Mouse (Mus musculus) MEL (cell line): ENCODE measurements around the gene Fam24b. TPM values are rescaled to one million over a fixed set of nuclear protein-coding genes. Genes with fewer than 3 reads are reported as not detected.

Experiments used
- DNase-seq: peaks from one replicate; pipeline ENCODE4 v3.0.0; 2011; ENCODE audit warnings: low read depth, low spot score
- H3K27ac ChIP-seq: 2 replicates; pipeline ENCODE4 v1.5.1; 2012; ENCODE audit warnings: low read depth, mild to moderate bottlenecking, control low read depth, low read length, moderate library complexity; ENCODE audit not compliant: control insufficient read depth
- H3K27me3 ChIP-seq, 2 experiments: fragments of 150-350 bp in 1 of 2; sonication (generic) in 1 of 2; 2 replicates each; pipeline ENCODE4 v1.6.1; 2012; ENCODE audit warnings: low read length in 2 of 2, mild to moderate bottlenecking in 2 of 2, improper control_type of control experiment in 1 of 2, moderate library complexity in 1 of 2; ENCODE audit not compliant: insufficient read depth in 2 of 2, control insufficient read depth in 1 of 2
- H3K36me3 ChIP-seq, 2 experiments: 2 replicates each; pipeline ENCODE4 v1.6.1; 2012 to 2014; ENCODE audit warnings: low read length in 2 of 2, improper control_type of control experiment in 1 of 2, inconsistent platforms in 1 of 2, mild to moderate bottlenecking in 1 of 2; ENCODE audit not compliant: insufficient read depth in 2 of 2, control insufficient read depth in 1 of 2
- H3K4me1 ChIP-seq, 2 experiments: fragments of 150-350 bp in 1 of 2; sonication (generic) in 1 of 2; 2 replicates each; pipeline ENCODE4 v1.6.1; 2012; ENCODE audit warnings: low read length in 2 of 2, improper control_type of control experiment in 1 of 2, mild to moderate bottlenecking in 1 of 2; ENCODE audit not compliant: insufficient read depth in 2 of 2, control insufficient read depth in 1 of 2
- H3K4me3 ChIP-seq, 2 experiments: fragments of 150-350 bp in 1 of 2; sonication (generic) in 1 of 2; 2 replicates each; pipeline ENCODE4 v1.5.1; 2012; ENCODE audit warnings: low read depth in 2 of 2, low read length in 2 of 2, mild to moderate bottlenecking in 2 of 2, moderate library complexity in 2 of 2, control low read depth in 1 of 2, improper control_type of control experiment in 1 of 2; ENCODE audit not compliant: control insufficient read depth in 1 of 2, insufficient read depth in 1 of 2
- H3K79me2 ChIP-seq: 2 replicates; pipeline ENCODE4 v1.6.1; 2012; ENCODE audit warnings: mild to moderate bottlenecking, low read length, moderate library complexity; ENCODE audit not compliant: control insufficient read depth, poor library complexity, insufficient read depth
- H3K9ac ChIP-seq: 2 replicates; pipeline ENCODE4 v1.6.1; 2012; ENCODE audit warnings: low read depth, mild to moderate bottlenecking, control low read depth, low read length, moderate library complexity; ENCODE audit not compliant: control insufficient read depth, poor library complexity, severe bottlenecking
- H3K9me3 ChIP-seq: fragments of 150-350 bp; sonication (generic); replicated peaks from 2 replicates; pipeline ENCODE4 v1.6.1; 2012; ENCODE audit warnings: mild to moderate bottlenecking, low read length, improper control_type of control experiment, moderate library complexity; ENCODE audit not compliant: insufficient read depth
- CHD2 ChIP-seq: IDR thresholded peaks from 2 replicates; pipeline ENCODE4 v1.6.1; 2011; ENCODE audit warnings: low read length, improper control_type of control experiment
- CTCF ChIP-seq, 3 experiments: IDR thresholded peaks in 2 of 3; conservative IDR thresholded peaks in 1 of 3; 2 replicates each; pipeline ENCODE4 v1.5.1; 2011 to 2012; ENCODE audit warnings: low read length in 3 of 3, low read depth in 2 of 3, mild to moderate bottlenecking in 2 of 3, improper control_type of control experiment in 1 of 3, inconsistent platforms in 1 of 3, mixed read lengths in 1 of 3, moderate library complexity in 1 of 3; ENCODE audit not compliant: control insufficient read depth in 1 of 3, insufficient read depth in 1 of 3, poor library complexity in 1 of 3, severe bottlenecking in 1 of 3
- ELF1 ChIP-seq: IDR thresholded peaks from 2 replicates; pipeline ENCODE4 v1.6.1; 2014; ENCODE audit warnings: low read depth, mild to moderate bottlenecking, inconsistent platforms, low read length, improper control_type of control experiment, moderate library complexity
- EP300 ChIP-seq, 2 experiments: IDR thresholded peaks; 2 replicates each; pipeline ENCODE4 v1.6.1; 2011; ENCODE audit warnings: improper control_type of control experiment in 2 of 2, low read length in 2 of 2, low read depth in 1 of 2, mild to moderate bottlenecking in 1 of 2
- GATA1 ChIP-seq: IDR thresholded peaks from 2 replicates; pipeline ENCODE4 v1.6.1; 2011; ENCODE audit warnings: low read depth, low read length, improper control_type of control experiment
- JUND ChIP-seq: IDR thresholded peaks from 2 replicates; pipeline ENCODE4 v1.6.1; 2011; ENCODE audit warnings: low read depth, mild to moderate bottlenecking, improper control_type of control experiment, low read length
- KAT2A ChIP-seq: conservative IDR thresholded peaks from 2 replicates; pipeline ENCODE4 v1.6.1; 2012; ENCODE audit warnings: low read depth, low read length, improper control_type of control experiment, inconsistent platforms
- MAX ChIP-seq: IDR thresholded peaks from 2 replicates; pipeline ENCODE4 v1.6.1; 2011; ENCODE audit warnings: low read length, improper control_type of control experiment
- MAZ ChIP-seq: IDR thresholded peaks from 2 replicates; pipeline ENCODE4 v1.6.1; 2012; ENCODE audit warnings: low read depth, mild to moderate bottlenecking, inconsistent platforms, low read length, improper control_type of control experiment
- MEF2A ChIP-seq: IDR thresholded peaks from 2 replicates; pipeline ENCODE4 v1.6.1; 2014; ENCODE audit warnings: low read depth, mild to moderate bottlenecking, inconsistent platforms, low read length, improper control_type of control experiment; ENCODE audit not compliant: poor library complexity, insufficient replicate concordance, severe bottlenecking; ENCODE audit errors: extremely low read depth
- MXI1 ChIP-seq: IDR thresholded peaks from 2 replicates; pipeline ENCODE4 v1.6.1; 2011; ENCODE audit warnings: mild to moderate bottlenecking, low read depth, low read length, improper control_type of control experiment
- MYB ChIP-seq: IDR thresholded peaks from 2 replicates; pipeline ENCODE4 v1.6.1; 2011; ENCODE audit warnings: mild to moderate bottlenecking, low read depth, low read length, improper control_type of control experiment
- MYC ChIP-seq: IDR thresholded peaks from 2 replicates; pipeline ENCODE4 v1.6.1; 2011; ENCODE audit warnings: low read depth, mild to moderate bottlenecking, low read length, improper control_type of control experiment, moderate library complexity
- NELFE ChIP-seq: IDR thresholded peaks from 2 replicates; pipeline ENCODE4 v1.6.1; 2011; ENCODE audit warnings: low read depth, low read length, improper control_type of control experiment
- NRF1 ChIP-seq: IDR thresholded peaks from 2 replicates; pipeline ENCODE4 v1.6.1; 2014; ENCODE audit warnings: low read depth, mild to moderate bottlenecking, inconsistent platforms, low read length, improper control_type of control experiment, moderate library complexity; ENCODE audit not compliant: poor library complexity, insufficient read depth, severe bottlenecking
- POLR2AphosphoS5 ChIP-seq: IDR thresholded peaks from 2 replicates; pipeline ENCODE4 v1.6.1; 2012; ENCODE audit warnings: low read depth, borderline replicate concordance, mild to moderate bottlenecking, inconsistent platforms, low read length, moderate library complexity, mixed read lengths
- RAD21 ChIP-seq: IDR thresholded peaks from 2 replicates; pipeline ENCODE4 v1.6.1; 2011; ENCODE audit warnings: mild to moderate bottlenecking, low read depth, low read length, improper control_type of control experiment
- RCOR1 ChIP-seq: IDR thresholded peaks from 2 replicates; pipeline ENCODE4 v1.6.1; 2012; ENCODE audit warnings: low read depth, mild to moderate bottlenecking, inconsistent platforms, low read length, improper control_type of control experiment
- TAL1 ChIP-seq: IDR thresholded peaks from 2 replicates; pipeline ENCODE4 v1.6.1; 2012; ENCODE audit warnings: mild to moderate bottlenecking, inconsistent platforms, low read length, moderate library complexity, mixed read lengths
- TBP ChIP-seq: IDR thresholded peaks from 2 replicates; pipeline ENCODE4 v1.8.0; 2011; ENCODE audit warnings: low read depth, low read length, improper control_type of control experiment
- USF2 ChIP-seq, 2 experiments: IDR thresholded peaks; 2 replicates each; pipeline ENCODE4 v1.6.1; 2011 to 2012; ENCODE audit warnings: improper control_type of control experiment in 2 of 2, low read length in 2 of 2, borderline replicate concordance in 1 of 2, inconsistent platforms in 1 of 2, low read depth in 1 of 2, mild to moderate bottlenecking in 1 of 2; ENCODE audit not compliant: insufficient read depth in 1 of 2
- ZKSCAN1 ChIP-seq: IDR thresholded peaks from 2 replicates; pipeline ENCODE4 v1.6.1; 2012; ENCODE audit warnings: low read depth, mild to moderate bottlenecking, inconsistent platforms, low read length, improper control_type of control experiment, moderate library complexity
- ZMIZ1 ChIP-seq: IDR thresholded peaks from 2 replicates; pipeline ENCODE4 v1.6.1; 2012; ENCODE audit warnings: low read depth, mild to moderate bottlenecking, inconsistent platforms, low read length, improper control_type of control experiment, moderate library complexity
- polyA plus RNA-seq, 2 experiments: library from polyadenylated mRNA; stranded (reverse) in 1 of 2; unstranded in 1 of 2; fragments of >175 nt in 1 of 2; fragments of >200 nt in 1 of 2; gene quantifications; 2 replicates each; pipeline versions ENCODE4 v1.2.1 to v1.2.4; 2012; ENCODE audit warnings: low replicate concordance in 2 of 2, low read depth in 1 of 2; ENCODE audit not compliant: insufficient read length in 2 of 2, insufficient read depth in 1 of 2, missing spikeins in 1 of 2
- total RNA-seq: library from RNA; depleted of rRNA; stranded (reverse); fragments of 300-350 nt; gene quantifications from 2 replicates; pipeline ENCODE4 v1.2.3, GENCODE M21; 2012

Gene Fam24b
- total and polyA plus RNA-seq, 3 experiments: 0.11 TPM; not detected in 2

GRCm38 (mm10) chr7:131322192-131322591, 7.1 kb downstream of the Fam24b start, which contains the start of gene Cuzd1:
Cuzd1 (minus strand) TSS chr7:131322292.
- H3K9me3 ChIP-seq: no peaks in the 10 kb centered on the region
- TF ChIP-seq NELFE (no peak), RCOR1 (no peak), NRF1 (no peak), EP300 (IDR thresholded peaks at IDR 0.05; ENCODE audit: low read depth in 1 of 2, low read length in 2 of 2) (no peak), TBP (no peak), CHD2 (no peak)
- TF ChIP-seq, all 39 proteins: peak for 0
- Histone ChIP-seq H3K27me3 (no peaks in the 10 kb centered on the region), H3K36me3 (no peaks in the 10 kb centered on the region), H3K4me3 (no peak within 1 kb of the TSS), H3K4me1 (no peaks in the 10 kb centered on the region), H3K9ac (no peak within 1 kb of the TSS), H3K27ac (no peak within 1 kb of the TSS), H3K79me2 (no peaks in the 10 kb centered on the region)
- no peak for DNase-seq

- Histone ChIP-seq H3K27me3 (no peaks in the 10 kb centered on the region), H3K27ac (no peak overlapping the region), H3K36me3 (no peaks in the 10 kb centered on the region; a peak in 1 of 4 replicates)
- no peak for DNase-seq
- no peak for TF ChIP-seq MAX
- no peak for TF ChIP-seq MAZ
- TF ChIP-seq ZKSCAN1: no peak
- no peak for TF ChIP-seq ELF1
- TF ChIP-seq POLR2AphosphoS5: no peak
- no peak for TF ChIP-seq TAL1
- no peak for TF ChIP-seq ZMIZ1
- TF ChIP-seq CTCF (IDR thresholded peaks at IDR 0.05 in 2 of 3, conservative IDR thresholded peaks at IDR 0.05 in 1 of 3; ENCODE audit: control insufficient read depth in 1 of 3, insufficient read depth in 1 of 3, low read depth in 2 of 3, low read length in 3 of 3, poor library complexity in 1 of 3, severe bottlenecking in 1 of 3): no peak
- no peak for TF ChIP-seq USF2 (IDR thresholded peaks at IDR 0.05; ENCODE audit: borderline replicate concordance in 1 of 2, insufficient read depth in 1 of 2, low read depth in 1 of 2, low read length in 2 of 2)
- no peak for TF ChIP-seq MYC
- no peak for TF ChIP-seq MYB
- no peak for TF ChIP-seq EP300 (IDR thresholded peaks at IDR 0.05; ENCODE audit: low read depth in 1 of 2, low read length in 2 of 2)
- TF ChIP-seq KAT2A: no peak
- TF ChIP-seq GATA1: no peak
- no peak for TF ChIP-seq MEF2A
- no peak for TF ChIP-seq RAD21
- no peak for TF ChIP-seq MXI1
- no peak for TF ChIP-seq TBP
- no peak for TF ChIP-seq CHD2
- TF ChIP-seq JUND: no peak
- TF ChIP-seq, all 39 proteins: peak for 0
- H3K9me3 ChIP-seq: no peaks in the 10 kb centered on the region
- H3K9ac ChIP-seq: no peak overlapping the region
- H3K4me1 ChIP-seq: no peaks in the 10 kb centered on the region
- no peaks in the 10 kb centered on the region for H3K79me2 ChIP-seq
- H3K4me3 ChIP-seq: no peak overlapping the region
Measured at GRCm38 (mm10) chr7:131318340-131318739, 11.0 kb downstream of the Fam24b start.
